Mouse (Mus musculus) adrenal gland, adult 2 months (tissue): ENCODE measurements around the gene Vwa5b2. TPM values are rescaled to one million over a fixed set of nuclear protein-coding genes. Genes with fewer than 3 reads are reported as not detected.
A peak's percentile ranks its signal among the peaks of the same experiment; 100 is the strongest.

Experiments
- DNase-seq: peaks from one replicate; pipeline ENCODE4 v3.0.0; 2021
- polyA plus RNA-seq: library from polyadenylated mRNA; depleted of rRNA; stranded (reverse); fragments of >200 nt; gene quantifications from 2 replicates; pipeline ENCODE4 v1.2.3, GENCODE M21; 2012
- total RNA-seq, 2 experiments: library from RNA; stranded (reverse); gene quantifications; 2 replicates each; pipeline ENCODE4 v1.2.3; 2021

Gene Vwa5b2
- total and polyA plus RNA-seq, 3 experiments: 1.3 to 3.7 (median 1.4) TPM

DNA sequence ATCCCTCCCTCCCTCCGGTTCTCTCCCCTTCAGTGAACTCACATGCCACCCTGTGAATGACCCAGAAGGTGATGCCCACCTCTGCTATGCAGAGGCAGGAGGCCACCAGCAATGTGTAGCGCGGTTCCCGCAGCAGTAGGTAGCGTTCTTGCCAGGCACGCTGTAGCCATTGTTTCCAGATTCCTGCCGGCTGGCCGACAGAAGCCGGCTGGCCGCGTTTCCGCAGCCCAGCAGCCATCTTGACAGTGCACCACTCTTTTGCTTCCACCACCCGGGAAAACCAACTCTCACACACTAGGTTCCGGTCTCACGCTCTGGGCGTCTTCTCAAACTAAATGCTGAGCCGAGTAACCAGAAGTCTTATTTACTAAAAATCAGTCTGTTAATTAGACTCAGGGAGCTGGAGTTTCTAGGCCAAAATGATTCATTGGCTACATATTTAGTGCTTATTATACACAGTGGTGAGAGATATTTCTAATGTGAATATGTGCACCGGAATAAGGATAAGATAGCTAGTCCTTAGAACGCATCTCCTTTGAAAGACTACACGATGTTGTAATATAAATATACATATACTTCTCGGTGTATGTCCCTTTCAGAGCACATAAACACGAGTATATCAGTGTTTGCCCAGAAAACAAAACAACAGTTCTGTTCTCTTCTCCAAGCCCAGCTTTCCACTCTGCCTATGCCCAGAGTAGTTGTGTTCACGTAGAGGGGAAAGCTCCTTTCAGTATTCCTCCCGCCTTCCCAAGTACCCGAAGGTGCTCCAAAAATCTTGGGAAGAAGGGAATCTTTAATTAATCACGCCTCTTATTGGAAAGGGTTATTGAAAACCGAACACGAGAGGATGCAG lies 21.5 kb downstream of the Vwa5b2 start:
- peak; percentile 83 for DNase-seq

DNA sequence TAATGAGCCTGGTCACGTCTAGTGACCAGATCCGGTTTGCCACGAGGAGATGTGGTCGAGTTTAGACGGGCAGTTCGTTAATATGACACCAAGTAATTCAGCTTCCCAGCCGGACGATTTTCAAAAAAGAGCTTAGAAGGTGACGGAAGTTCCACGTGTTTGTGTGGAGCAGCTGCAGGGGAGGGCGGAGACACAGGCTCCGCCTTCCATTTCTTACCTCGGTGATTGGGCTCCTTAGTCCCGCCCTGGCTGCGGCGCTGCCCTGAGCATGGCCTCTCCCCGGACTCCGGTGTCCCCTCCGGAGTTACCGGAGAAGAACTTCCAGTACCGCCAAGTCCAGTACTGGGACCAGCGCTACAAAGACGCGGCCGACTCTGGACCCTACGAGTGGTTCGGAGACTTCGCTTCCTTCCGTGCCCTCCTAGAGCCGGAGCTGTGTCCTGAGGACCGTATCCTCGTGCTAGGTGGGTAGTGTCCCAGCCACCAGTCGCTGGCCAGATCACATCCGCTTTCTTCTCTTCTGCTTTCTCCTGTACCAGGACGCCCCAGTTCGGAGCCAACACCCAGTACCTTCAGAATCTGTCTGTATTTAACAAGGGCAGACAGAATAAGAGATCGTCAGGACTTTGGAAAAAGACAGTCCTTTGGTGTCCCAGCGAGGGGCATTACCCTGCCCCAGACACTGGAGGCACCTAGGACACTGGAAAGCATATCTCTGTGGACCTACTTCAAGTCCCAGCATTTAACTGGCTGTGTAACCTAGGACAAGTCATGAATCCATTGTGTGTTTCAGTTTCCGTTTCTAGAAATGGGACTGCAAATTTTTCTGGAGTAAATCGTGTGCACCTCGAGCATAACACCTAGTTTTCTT lies 22.3 kb downstream of the Vwa5b2 start, which contains the start of the genes Eef1akmt4, Gm49333 and Alg3:
TSS of gene Eef1akmt4 (plus strand) at position 237 of the 871 bp plus-strand sequence.
TSS of gene Gm49333 (plus strand) at position 254 of the 871 bp plus-strand sequence.
TSS of gene Alg3 (minus strand) at position 379 of the 871 bp plus-strand sequence.
- DNase-seq: peak; percentile 94

DNA sequence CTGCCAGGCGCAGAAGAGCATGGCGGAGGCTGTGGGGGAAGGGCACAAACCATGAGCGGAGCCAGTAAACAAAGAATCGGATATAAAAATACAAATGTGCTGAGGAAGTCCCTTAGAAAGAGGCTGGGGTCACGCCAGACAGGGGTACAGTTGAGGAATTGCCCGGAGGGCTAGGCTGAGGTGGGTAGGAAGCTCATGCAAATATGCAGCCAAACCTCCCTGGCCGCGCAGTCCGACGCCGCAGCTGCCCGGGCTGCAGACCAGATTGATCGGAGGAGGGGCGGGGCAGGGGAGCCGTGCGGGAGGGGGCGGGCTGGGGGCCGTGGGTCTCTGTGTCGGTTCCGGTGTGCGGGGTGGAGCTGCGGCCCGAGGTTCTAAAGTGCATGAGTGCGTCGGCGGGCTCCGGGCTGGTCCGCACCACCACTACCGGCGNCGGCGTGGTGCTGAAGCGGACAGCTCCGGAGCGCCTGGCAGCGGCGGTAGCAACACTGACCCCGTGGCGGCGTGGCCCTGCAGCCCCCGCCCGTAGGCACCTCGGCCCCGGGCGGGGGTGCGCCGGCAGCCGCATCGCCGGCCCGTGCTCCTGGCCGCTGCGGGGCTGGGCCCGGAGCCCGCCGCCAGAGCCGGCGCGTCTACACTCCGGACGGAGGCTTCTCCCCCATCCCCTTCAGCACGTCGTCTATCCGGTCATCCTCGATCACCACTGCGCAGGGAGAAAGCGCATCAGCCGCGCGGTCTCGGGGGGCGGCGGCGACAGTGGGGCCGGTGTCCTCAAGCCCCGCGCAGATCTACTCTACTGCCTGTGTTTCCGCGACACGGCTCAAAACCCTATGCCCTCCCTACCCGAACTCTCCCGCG lies 30.5 kb downstream of the Vwa5b2 start:
- DNase-seq: peak; percentile 59

DNA sequence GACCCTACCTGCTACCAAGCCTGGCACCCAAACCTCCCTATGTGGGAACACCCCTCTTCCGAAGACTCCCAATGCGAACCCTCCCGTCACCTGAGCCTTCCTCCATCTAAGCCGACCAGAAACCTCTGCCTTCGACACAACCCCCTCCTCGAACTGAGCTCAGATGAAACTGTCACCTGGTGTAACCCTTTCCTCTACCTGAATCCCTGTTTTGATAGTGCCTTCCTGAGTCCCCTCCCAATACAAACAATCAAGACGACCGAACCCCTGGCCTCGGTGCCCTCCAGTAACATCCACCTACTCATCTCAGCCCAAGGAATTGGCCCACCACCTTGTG lies 31.1 kb downstream of the Vwa5b2 start:
- no peak for DNase-seq

DNA sequence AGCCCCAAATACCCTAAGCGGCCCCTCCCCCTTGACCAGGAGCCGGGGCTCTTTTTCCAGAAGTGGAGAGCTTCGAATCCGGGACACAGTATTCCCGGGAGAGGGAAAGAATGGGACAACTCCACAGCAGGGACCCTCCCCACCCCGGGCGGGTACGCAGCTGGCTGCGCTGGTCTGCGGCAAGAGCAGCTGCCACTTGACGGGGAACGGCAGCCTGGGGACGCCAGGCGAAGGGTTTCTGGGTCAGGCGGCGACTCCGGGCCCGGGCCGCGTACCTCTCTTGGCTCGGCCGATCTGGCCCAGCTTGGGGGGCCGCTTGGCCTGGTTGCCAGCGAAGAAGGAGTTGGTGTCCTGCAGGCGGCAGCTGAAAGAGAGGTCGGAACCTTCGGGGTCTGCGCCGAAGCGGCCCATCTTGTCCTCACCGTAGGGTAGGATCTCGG lies 31.5 kb downstream of the Vwa5b2 start:
- no peak for DNase-seq

DNA sequence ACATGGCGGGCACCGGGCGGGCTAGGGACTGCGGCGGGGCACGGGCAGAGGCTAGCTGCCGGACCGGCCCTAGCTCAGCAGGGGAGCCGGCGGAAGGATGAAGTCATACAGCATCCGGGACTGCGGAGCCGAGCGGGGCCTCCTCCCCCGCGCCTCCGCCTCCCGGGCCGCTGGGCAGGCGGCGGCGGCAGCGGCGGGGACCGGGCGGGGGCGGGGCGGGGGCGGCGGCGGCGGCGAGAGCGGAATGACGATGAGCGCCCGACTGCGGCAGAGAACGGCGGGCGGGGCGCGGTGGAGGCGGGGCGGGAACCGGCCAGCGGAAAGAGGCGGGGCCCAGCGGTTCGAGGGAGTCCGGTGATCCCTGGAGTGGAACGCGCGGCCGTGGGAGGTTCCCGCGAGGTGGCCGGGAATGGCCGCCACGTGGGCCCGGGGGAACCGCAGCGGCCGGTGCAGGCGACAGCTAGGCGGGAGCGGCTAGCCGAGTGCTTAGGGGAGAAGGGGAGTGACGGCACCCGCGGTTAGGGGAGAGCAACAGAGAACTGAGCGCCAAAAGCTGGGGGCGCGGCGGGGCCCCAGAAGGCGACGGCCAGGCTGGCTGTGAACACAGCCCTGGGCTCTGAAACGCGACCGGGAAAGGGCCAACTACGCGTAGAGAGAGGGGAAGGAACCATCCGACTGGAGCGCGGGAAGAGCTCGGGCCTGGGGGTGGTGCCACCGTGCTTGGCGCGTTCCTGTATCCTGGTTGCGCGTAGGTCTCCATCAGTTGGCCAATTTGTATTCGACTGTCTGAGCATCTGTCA lies 32.1 kb downstream of the Vwa5b2 start, which contains the start of gene Camk2n2:
TSS of gene Camk2n2 (minus strand) at position 97 of the 800 bp plus-strand sequence.
- peak; percentile 91 for DNase-seq

DNA sequence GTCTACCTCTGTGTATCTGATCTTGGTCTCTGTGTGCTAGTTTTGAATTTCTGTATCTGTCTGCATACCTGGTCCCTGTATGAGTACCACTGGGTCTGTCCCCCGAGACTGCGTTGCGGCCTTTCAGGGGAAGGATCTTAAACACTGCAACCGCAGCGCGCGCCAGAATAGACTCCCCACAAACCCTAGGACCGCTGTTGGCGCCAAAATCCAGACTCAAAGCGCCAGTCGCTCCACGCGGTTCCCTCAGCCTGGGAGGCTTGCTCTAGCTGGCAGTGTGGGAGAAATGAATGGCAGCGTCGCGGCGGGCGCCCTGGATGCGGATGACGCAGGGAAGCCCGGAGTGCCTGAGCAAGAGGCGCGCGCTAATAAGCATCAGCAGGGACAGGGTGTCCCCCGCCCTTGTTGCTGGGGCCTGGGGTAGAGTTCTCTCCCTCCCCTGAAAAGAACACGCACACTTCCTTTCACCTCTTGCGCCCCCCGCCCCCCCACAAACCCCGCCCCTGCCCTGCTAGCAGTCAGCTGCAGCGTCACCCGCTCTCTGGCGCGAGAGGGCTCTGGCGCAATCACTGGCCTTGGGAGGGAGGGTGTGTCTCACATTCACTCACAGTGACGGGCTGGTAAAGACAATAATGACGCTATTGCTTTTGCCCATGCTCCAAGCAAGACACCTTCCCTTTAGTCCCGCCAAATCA lies 32.9 kb downstream of the Vwa5b2 start:
- peak; percentile 95 for DNase-seq

DNA sequence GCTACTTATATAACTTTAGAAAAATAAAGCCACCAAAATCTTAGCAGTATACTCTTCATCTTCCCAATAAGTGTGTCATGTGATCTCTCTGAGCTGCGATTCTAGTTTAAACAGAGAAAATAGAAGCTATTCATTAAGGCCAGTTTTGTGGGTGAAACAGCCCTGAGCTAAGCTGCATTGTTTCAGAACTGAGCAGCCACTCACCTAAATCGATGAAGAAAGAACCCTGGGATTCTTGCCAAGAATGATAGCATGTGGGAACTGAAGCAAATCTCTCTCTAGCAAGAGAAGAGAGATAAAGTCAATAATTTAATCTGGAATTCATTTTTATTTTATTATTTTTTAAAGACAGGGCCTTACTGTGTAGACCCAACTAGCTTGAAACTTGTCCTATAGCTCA lies 33.9 kb downstream of the Vwa5b2 start:
- DNase-seq: no peak

DNA sequence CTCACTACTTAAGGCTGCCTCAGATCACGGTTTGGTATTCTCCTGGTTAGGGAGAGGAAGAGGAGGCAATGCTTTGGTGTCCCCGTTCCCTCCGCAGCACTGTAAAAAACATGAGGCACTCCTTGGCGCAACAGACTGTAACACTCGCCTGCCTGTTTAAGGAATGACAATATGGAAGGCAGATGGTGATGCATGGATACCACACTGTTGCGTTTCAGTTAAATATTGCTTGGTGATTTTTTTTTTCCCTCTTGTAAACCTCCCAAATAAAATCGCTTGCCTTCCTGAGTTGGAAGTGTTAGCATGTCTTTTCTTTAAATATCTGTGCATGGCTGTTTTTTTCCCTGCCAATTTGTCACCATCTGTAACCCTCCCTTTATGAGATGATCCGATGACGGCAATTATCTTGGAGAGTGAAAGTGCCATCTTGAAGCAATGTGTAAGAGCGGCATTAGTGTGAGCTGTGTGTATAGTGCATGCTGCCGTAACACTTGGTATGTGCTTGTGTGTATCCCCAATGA lies 39.7 kb downstream of the Vwa5b2 start:
- DNase-seq: no peak

DNA sequence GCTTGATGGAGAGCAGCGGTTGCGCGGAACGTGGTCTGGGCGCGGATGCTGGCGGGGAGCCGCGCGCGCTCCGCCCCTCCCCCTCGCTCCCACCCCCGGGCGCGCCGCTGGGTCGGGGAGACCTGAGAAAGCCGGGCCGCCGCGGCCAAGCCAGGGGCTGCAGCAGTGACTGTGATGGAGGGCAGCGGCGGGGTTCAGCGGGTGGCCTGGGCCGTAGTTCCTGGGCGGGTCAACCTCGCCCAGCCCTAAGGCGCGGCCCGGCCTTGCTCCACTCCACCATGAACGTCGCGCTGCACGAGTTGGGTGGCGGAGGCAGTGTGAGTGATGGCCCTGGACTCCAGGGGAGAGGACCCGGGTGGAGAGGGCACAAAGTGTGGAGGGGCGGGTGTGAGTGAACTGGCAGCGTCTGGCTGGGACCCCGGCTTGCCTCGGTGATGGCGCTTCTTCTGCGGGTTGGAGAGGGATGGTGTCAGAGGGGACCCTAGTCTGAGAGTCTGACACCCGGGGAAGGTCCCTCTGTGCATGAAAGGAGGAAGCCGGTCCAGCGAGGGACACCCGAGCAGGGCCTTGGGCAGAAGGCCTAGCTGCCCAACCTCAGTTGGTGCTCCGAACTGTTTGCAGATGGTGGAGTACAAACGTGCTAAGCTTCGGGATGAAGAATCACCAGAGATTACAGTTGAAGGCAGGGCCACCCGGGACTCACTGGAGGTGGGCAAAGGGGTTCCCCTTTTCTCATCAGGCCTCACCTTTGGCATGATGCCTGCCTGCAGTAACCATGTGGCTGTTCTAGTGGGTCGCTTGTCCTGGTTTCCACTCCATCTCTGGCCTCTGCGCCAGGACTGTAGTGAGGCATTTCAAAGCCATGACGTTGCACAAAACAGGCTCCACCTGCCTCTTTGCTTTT lies 40.7 kb downstream of the Vwa5b2 start, which contains the start of gene Ece2:
TSS of gene Ece2 (plus strand) at position 98 of the 904 bp plus-strand sequence.
- DNase-seq: peak; percentile 54

DNA sequence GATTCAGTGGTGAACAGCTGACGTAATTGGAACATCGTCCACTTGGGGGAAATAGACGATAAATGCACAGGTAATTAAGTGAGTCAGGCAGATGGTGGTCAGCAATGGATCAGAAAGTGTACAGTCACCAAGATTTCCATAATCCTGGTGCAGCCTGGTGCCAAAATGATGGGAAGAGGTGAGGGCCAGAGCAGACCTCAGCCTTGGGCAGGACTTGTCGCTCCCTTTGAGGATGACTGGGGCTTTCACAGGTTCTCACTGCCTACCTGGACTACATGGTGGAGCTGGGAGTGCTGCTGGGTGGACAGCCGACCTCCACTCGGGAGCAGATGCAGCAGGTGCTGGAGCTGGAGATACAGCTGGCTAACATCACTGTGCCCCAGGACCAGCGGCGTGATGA lies 48.1 kb downstream of the Vwa5b2 start:
- DNase-seq: no peak

DNA sequence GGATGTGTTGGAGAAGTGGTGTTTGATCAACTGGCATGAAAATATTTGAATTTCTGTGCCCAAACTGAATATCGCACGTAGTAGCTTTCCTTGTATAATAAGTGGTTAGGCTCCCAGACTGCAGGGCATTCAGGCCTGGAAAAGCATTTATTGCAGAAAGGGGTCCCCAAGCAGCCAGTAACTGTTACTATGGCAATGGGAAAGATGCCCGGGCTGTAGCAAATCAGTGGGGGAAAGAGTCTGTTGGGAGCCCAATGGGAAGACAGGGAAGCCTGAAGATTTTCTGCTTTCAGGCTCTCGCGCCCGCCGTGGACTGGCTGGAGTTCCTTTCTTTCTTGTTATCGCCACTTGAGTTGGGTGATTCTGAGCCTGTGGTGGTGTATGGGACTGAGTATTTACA lies 49.1 kb downstream of the Vwa5b2 start:
- DNase-seq: no peak

DNA sequence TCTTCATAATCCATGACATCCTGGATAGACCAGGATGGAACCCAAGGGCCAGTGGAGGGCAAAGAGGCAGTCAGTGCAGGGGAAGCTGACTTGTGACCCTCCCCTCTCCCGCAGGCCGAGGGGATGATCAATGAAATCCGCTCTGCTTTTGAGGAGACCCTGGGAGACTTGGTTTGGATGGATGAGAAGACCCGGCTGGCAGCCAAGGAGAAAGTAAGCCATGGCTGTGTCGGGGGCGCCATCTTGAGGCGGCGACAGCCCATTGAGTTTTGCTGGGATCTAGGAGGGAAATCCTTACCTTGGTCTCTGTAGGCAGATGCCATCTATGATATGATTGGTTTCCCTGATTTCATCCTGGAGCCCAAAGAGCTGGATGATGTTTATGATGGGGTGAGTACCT lies 52.9 kb downstream of the Vwa5b2 start:
- peak; percentile 80 for DNase-seq

DNA sequence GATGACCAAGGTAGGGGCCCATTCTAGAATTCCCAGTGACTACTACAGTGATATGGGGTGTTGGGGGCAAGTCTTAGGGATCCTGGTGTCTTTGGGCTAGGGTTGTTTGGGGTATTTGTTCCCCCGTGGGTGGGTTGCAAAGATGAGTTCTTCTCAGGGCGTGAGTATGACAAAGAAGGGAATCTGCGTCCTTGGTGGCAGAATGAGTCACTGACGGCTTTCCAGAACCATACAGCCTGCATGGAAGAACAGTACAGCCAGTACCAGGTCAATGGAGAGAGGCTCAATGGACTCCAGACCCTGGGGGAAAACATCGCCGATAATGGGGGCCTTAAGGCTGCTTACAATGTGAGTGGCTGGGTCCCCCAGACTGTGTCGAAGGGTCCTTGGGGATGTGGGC lies 54.6 kb downstream of the Vwa5b2 start:
- peak; percentile 80 for DNase-seq

DNA sequence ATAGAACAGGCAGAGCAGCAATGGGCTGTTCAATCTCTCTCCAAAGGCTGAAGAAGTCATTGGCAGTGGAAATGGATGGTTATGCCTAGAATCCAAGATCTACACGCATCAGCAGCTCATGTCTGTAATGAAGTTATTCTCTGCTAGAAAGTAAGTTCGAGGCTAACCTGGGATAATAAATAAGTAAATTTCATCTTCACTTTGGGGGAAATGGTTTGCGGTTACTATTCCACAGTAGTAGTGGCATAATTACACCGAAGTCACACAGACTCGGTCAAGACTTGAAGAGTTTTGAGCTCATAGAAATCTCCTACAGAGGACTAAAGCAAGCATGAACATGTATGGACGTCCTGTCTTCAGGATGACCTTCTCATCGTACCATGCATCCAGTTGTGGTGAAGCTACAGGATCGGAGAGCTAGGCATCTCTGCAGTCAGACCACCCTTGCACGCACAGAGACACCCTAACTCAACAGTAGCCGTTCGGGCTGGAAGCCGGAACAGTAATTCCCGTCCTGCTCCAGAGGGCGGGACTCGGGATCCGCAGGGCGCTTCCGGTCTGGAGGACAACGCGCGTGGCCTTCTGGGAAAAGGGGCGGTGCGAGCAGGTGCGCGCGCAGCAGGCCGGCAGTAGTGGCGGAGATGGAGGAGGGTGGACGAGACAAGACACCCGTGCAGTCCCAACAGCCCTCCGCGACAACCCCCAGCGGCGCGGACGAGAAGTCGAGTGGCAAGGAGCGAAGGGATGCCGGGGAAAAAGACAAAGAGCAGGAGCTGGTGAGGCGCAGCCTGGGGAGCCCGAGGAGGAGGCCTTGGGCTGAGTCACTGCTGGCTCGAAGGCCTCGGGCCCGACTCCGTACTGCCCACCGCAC lies 62.0 kb downstream of the Vwa5b2 start, which contains the start of gene Psmd2:
TSS of gene Psmd2 (plus strand) at position 577 of the 871 bp plus-strand sequence.
- peak; percentile 98 for DNase-seq

DNA sequence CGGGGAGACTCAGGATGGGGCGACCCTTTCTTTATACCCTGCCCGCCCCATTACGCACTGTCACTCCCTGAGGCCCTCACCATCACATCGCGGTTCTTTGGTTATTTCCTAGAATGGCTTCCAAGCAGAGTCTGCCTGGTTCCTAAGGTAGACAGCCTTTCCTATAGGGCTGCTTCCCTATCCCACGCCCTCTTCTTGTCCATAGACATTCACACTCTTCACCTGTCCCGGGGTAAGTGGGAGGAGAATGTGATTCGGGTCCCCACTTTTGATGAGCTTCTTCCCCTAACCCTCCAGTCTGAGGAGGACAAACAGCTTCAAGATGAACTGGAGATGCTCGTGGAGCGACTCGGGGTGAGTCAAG lies 62.7 kb downstream of the Vwa5b2 start:
- DNase-seq: no peak

DNA sequence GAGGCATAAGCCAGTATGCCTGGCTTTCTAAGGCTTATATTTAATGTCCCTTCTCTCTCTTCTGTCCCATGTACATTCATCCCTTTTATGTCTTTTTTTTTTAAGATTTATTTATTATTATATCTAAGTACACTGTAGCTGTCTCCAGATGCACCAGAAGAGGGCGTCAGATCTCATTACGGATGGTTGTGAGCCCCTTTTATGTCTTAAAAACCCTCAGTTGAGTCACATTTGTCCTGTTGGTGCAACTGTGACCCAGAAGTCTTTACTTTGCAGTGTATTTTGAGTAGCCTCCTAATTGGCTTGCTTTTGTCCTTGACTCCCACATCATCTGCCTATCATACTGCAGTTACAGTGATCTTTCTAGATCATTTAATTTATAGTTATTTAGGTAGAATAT lies 64.0 kb downstream of the Vwa5b2 start:
- DNase-seq: no peak
